Mouse (Mus musculus) myocyte (in vitro differentiated cells): ENCODE measurements around the gene Slc6a1.

Source experiments
- MAX ChIP-seq: IDR thresholded peaks from one replicate; pipeline ENCODE4 v1.6.1; 2011; ENCODE audit warnings: low read depth, mild to moderate bottlenecking, control low read depth
- MYOD1 ChIP-seq, 3 experiments: IDR thresholded peaks; one replicate each; pipeline ENCODE4 v1.6.1; 2011; ENCODE audit warnings: control low read depth in 2 of 3, low read depth in 2 of 3, mild to moderate bottlenecking in 2 of 3, moderate library complexity in 1 of 3; ENCODE audit not compliant: insufficient read length in 2 of 3, control insufficient read depth in 1 of 3
- MYOG ChIP-seq, 3 experiments: IDR thresholded peaks; one replicate each; pipeline ENCODE4 v1.6.1; 2011; ENCODE audit warnings: control low read depth in 2 of 3, low read depth in 2 of 3, mild to moderate bottlenecking in 2 of 3; ENCODE audit not compliant: insufficient read length in 2 of 3, control insufficient read depth in 1 of 3, insufficient read depth in 1 of 3
- POLR2A ChIP-seq: IDR thresholded peaks from one replicate; pipeline ENCODE4 v1.6.1; 2011; ENCODE audit warnings: low read depth, mild to moderate bottlenecking, control low read depth, moderate library complexity; ENCODE audit not compliant: insufficient read length
- POLR2AphosphoS2 ChIP-seq: IDR thresholded peaks from one replicate; pipeline ENCODE4 v1.6.1; 2011; ENCODE audit warnings: low read depth, control low read depth; ENCODE audit not compliant: insufficient read length
- SRF ChIP-seq: IDR thresholded peaks from one replicate; pipeline ENCODE4 v1.6.1; 2011; ENCODE audit warnings: low read depth; ENCODE audit not compliant: control insufficient read depth, insufficient read length
- TCF12 ChIP-seq: IDR thresholded peaks from one replicate; pipeline ENCODE4 v1.6.1; 2011; ENCODE audit warnings: mild to moderate bottlenecking, control low read depth; ENCODE audit not compliant: poor library complexity, insufficient read depth, severe bottlenecking
- TCF3 ChIP-seq: IDR thresholded peaks from one replicate; pipeline ENCODE4 v1.6.1; 2011; ENCODE audit warnings: low read depth, control low read depth; ENCODE audit not compliant: insufficient read length
- USF1 ChIP-seq: IDR thresholded peaks from one replicate; pipeline ENCODE4 v1.6.1; 2011; ENCODE audit warnings: low read depth, mild to moderate bottlenecking, control low read depth, moderate library complexity

GRCm38 (mm10) chr6:114257762-114258361, 24.6 kb upstream of the Slc6a1 start:
- TF ChIP-seq POLR2A (no peak), TCF3 (no peak), POLR2AphosphoS2 (no peak), USF1 (no peak), MYOD1 (IDR thresholded peaks at IDR 0.05; ENCODE audit: control insufficient read depth in 1 of 3, insufficient read length in 2 of 3, low read depth in 2 of 3) (no peak), MAX (no peak), SRF (no peak), MYOG (IDR thresholded peaks at IDR 0.05; ENCODE audit: control insufficient read depth in 1 of 3, insufficient read depth in 1 of 3, insufficient read length in 2 of 3, low read depth in 2 of 3) (no peak), TCF12 (no peak)
